Mouse (Mus musculus) naive thymus-derived CD4-positive, alpha-beta T cell, adult 2 months (primary cell): ENCODE results near the gene Bhmt.

Source experiments
- DNase-seq: peaks from one replicate; pipeline ENCODE4 v3.0.0-alpha.2; 2011; ENCODE audit warnings: low read depth

Bhmt gene

DNA sequence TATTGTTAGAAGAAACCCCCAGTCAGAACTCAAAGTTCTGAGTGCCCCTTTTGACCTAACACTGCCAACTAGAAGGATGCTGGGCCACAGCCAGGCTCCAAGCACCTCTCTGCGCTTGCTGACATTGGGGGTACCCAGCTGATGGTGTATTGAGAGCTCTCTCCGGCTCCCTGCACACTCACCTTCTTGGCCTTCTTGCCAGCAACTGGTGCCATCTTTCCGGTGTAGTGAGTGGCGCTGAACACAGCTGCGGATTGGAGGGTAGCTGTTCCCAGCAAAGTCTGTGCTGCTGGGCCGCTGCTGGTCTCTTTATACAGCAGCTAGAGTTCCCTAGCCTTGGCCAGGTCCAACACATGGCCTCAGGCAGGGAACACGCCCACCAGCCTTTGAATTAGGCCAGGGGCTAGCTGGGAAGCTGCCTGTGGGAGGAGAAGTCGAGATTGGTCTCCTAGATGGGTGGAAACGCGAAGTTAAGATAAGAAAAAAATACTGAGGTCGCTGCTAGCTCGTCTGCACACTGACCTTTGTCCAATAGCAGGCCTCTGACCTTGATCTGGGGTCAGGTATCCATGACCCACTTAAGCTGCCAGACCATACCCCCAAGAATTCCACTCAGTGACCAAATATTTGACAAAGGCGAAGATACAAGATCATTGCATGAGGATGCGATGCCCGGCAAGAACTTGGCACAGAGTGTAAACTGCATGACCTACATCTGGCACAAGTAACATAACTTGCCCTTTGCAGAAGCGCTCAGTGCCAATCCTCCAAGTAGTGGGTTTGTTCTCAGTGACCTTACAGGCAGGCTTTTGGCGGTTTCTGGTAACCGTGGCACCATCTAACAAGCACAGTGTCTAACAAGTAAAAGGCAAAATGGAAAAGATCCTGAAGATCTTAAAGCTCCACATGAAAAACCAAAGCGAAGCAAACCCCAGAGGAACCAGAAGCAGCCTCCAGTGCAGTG, at the start of gene Bhmt:
TSS of gene Bhmt (minus strand) at position 680 of the 964 bp plus-strand sequence.
- no peak for DNase-seq

- no peak for DNase-seq
These were observed 49.6 kb upstream of the Bhmt start for GRCm38 (mm10) chr13:93687321-93687720.

DNA sequence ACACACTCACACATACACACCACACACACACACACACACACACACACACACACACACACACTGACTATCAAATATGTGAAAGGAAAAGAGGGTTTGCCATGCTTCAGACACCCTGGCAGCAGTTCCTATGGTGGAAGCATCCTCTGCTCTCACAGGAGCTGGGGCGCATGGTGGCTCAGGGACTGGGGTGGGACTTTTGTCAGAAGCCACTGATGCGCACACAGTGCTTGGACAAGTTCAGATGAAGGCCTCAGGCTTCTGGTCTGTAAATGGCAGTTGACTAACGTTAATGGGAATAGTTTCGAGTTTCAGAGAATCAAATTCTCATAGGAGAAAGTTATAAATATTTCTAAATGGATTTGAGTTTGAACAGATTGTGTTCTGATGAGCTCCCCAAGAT, 47.5 kb upstream of the Bhmt start:
- no peak for DNase-seq

GRCm38 (mm10) chr13:93683336-93683735, 45.6 kb upstream of the Bhmt start:
- no peak for DNase-seq

DNA sequence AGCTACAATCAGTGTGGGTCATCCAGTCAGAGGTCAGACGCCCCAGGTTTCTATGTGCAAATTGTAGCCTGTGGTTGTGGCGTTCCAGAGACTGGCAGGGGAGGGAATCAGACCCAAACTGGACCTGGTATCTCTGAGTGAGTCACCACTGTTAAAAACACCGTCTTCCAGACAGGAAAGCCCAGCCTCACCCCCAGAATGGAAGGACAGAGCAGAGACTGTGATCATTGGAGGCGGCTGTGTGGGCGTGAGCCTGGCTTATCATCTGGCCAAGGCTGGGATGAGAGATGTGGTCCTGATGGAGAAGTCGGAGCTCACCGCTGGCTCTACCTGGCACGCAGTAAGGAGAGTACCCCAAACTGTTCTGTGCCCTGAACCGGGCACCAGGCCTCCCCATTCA, 39.1 kb upstream of the Bhmt start:
- no peak for DNase-seq

GRCm38 (mm10) chr13:93674131-93674561, 36.4 kb upstream of the Bhmt start, which contains the start of the genes Bhmt2 and Dmgdh:
TSS of gene Bhmt2 (minus strand) at chr13:93674302.
TSS of gene Dmgdh (plus strand) at chr13:93674433.
- DNase-seq: no peak

GRCm38 (mm10) chr13:93673296-93673695, 35.5 kb upstream of the Bhmt start:
- no peak for DNase-seq

DNA sequence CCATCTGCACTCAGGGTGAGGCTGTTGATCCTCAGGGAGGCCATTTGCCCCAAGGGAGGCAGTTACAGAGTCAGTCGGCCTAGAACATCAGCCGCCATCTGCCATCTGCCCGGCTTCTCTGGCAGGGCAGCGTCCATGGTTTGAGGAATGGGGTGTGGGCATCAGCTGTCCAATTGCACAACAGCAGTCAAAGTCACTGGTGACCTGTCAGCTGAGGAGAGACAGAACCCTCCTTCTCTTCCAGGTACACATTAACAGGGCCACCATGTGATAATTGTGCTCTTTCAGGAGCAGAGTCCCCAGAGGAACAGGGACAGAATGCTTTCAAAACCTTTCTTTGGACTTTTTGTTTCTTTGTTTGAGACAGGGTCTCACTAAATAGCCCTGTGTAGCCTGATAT, 34.6 kb upstream of the Bhmt start:
- DNase-seq: no peak

GRCm38 (mm10) chr13:93667586-93667985, 29.8 kb upstream of the Bhmt start:
- no peak for DNase-seq

DNA sequence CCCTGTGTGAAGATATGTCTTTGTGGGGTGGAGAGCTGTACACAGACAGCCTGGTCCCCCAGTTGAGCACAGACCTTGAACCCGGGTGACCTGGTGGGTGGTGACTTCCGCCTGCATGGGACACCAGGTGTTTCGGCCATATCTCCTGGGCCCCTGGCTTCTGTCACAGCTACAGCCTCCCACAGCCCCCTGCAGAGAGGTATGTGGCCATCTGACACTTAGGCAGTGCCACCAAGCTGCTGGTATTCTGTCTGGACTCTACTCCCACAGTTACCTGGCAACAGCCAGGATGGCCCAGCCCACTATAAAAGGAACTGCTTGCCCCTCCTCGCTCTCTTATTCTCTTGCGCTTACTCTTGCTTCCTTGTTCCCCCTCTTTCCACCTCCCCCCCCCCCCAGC, 20.2 kb upstream of the Bhmt start:
- no peak for DNase-seq

- no peak for DNase-seq
These were observed 15.6 kb upstream of the Bhmt start for GRCm38 (mm10) chr13:93653382-93653781.

- no peak for DNase-seq
These were observed 10.8 kb upstream of the Bhmt start for GRCm38 (mm10) chr13:93648387-93649130.

DNA sequence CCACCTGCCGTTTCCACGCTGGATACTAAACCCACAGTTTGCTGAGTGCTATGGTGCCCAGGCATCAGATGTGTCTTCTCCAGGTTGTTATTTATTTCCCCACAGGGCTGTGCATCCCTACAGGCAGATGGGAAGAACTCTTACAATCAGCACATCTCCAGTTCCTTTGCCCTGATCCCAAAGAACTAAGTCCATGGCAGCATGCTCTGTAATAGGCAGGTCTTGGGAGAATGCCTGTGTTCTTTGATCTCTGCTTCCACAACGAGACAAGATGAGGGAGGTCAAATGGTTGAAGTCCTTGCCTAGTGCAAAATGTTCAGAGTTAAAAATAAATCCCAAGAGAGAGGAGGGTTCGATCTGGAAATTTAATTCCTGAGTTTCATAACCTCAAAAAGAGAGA, 1.9 kb upstream of the Bhmt start:
- DNase-seq: no peak

DNA sequence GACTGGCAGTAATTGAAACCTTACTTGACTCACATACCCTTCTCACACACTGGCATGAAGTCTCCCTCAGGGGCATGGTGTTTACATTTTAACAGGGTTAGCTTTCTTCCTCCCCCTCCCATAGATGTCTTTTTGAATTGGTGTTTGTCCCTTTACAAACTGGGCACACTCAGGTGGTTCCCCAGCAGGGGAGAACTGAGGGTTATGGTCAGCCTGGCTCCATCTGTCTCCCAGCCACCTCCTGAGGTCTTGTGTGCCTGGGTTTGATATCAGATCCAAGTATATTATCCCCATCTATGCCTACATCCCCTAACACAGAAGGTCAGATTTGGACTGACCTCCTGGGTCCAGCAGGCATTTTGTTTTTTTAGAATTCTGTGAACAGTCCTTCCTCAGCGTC, 1.2 kb downstream of the Bhmt start:
- no peak for DNase-seq

DNA sequence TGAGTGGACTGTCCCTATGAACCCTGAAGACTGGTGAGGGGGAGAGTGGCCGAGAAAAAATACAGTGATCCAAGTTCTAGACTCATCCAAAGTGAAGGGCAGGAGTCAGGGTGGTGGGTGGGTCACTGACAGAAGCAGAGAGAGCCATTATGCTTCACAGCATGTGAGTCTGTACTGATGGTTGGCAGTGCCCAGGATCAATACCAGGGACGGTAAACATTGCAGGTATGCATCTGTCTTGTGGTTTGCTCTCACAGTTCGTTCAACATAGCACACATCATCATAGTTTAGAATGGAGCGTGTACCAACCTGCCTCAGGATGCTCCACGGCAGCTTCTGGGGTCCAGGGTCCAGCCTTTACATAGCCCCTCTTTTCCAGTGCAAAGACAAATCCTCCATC, 4.8 kb downstream of the Bhmt start:
- DNase-seq: no peak

DNA sequence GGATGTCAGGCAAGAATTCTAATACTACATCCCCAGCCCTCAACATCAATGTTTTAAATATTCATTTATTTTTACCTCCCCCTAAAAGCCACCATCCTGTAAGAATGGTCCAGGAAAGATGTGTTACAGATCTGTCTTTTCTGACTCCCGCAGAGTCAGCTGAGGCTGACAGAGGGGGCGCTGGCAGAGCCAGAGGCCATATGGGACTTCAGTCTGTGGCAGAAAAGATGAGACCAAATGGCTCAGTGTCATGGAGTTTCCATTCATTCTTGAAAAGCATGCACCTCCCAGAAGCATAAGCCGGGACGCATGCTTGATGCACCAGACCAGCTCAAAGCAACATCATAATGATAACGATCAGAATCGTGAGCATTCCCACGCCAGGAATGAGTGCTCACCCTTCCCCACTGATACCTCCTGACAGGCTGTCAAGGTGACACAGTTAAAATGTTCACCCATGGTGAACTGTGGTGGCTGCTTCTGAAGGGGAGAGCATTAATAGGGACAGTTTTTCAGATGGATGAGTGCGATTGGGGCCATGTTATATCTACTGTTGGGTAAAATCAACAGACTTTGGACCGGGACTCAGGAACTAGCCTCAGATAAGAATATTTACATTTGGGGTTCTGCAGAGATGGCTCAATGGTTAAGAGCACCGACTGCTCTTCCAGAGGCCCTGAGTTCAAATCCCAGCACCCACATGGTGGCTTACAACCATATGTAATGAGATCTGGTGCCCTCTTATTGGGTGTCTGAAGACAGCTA, 6.6 kb downstream of the Bhmt start:
- no peak for DNase-seq

DNA sequence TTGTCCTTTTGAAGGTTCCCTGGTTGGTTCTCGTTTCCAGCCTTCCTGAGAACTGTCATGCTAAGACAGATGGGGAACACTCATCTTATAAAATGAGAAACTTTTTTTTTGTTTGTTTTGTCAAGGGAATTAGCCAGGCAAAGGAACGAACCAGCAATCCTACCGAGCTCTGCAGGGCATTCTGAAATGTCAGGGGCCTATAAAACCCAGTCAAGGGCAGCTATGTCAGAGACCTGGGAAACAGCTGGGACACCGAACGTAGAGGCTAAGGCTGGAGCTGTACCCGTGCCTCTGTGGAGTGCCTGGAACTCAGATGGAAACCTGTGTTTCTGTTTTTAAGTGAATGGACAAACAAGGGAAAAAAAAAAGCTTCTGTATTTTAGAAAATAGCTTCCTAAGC, 8.9 kb downstream of the Bhmt start:
- no peak for DNase-seq

- DNase-seq: no peak
These were observed 23.3 kb downstream of the Bhmt start for GRCm38 (mm10) chr13:93614361-93614948.

- DNase-seq: no peak
These were observed 24.0 kb downstream of the Bhmt start for GRCm38 (mm10) chr13:93613771-93614170.

DNA sequence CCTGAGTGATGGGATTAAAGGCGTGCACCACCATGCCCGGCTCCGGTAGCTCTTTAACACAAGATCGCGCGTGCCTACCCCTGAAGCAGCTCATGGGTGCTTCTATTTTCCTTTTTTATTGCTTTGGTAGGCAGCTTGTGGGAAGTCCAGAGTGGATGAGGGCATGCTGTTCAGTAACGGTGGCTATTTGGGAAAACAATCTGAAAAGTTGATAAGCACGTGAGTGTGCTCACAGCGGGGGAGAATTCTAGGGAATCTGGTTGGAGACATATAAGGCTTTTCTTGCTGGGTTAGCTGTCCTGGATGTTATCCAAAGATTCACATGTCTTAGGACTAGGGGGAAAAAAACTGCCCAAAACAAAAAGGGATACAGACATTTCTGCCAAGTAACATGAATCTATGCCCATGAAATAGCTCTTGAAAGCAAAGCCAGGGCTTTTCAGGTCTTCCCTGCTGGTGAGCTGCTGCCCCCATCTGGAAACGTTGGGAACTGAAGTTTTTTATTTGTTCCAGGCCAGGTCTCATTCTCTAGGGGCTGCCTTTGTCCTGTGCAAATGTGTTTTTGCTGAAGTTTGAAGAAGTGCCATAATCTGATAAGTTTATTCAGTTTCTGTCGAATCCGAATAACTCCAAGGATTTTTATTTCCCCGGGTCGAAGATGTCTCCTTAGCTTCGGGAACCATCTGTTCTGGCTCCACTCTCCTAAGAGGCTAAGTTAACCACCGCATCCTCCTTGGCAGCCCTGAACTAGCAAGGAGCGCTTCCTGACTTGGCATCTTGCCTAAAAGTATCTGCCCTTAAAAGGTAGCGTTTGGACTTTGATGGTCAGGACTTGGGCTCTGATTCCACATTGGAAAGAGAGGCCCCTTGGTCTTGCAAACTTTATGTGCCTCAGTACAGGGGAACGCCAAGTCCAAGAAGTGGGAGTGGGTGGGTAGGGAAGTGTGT, 24.8 kb downstream of the Bhmt start:
- peak; percentile 83 for DNase-seq

- DNase-seq: no peak
These were observed 29.3 kb downstream of the Bhmt start for GRCm38 (mm10) chr13:93608476-93608875.
